Mouse (Mus musculus) forebrain, embryonic 14.5 days (tissue): ENCODE results near the gene Arfip1. TPM values are rescaled to one million over a fixed set of nuclear protein-coding genes. Genes with fewer than 3 reads are reported as not detected.

Source experiments
- ATAC-seq: fragments of 200-750 bp; cut with Nextera tagmentation; 2 replicates; pipeline ENCODE4 v1.8.0; 2017; ENCODE audit warnings: mild to moderate bottlenecking, moderate library complexity
- DNase-seq: peaks from one replicate; pipeline ENCODE4 v3.0.0-alpha.2; 2015; ENCODE audit warnings: low spot score
- H3K27ac ChIP-seq: fragments of 300-500 bp; sonication (generic); 2 replicates; pipeline ENCODE4 v1.5.1; 2014; ENCODE audit warnings: low read depth, mild to moderate bottlenecking, control low read depth, low read length, moderate library complexity
- H3K27me3 ChIP-seq: fragments of 300-500 bp; sonication (generic); replicated peaks from 2 replicates; pipeline ENCODE4 v1.6.1; 2014; ENCODE audit warnings: low read length, control low read depth, mixed read lengths; ENCODE audit not compliant: control insufficient read depth, insufficient read depth
- H3K36me3 ChIP-seq: fragments of 300-500 bp; sonication (generic); 2 replicates; pipeline ENCODE4 v1.6.1; 2014; ENCODE audit warnings: low read length, control low read depth; ENCODE audit not compliant: control insufficient read depth, insufficient read depth
- H3K4me1 ChIP-seq: fragments of 300-500 bp; sonication (generic); 2 replicates; pipeline ENCODE4 v1.6.1; 2014; ENCODE audit warnings: antibody characterized with exemption, low read length, control low read depth; ENCODE audit not compliant: control insufficient read depth, insufficient read depth
- H3K4me2 ChIP-seq: fragments of 300-500 bp; sonication (generic); 2 replicates; pipeline ENCODE4 v1.6.1; 2014; ENCODE audit warnings: mild to moderate bottlenecking, control low read depth, low read length
- H3K4me3 ChIP-seq: fragments of 300-500 bp; sonication (generic); 2 replicates; pipeline ENCODE4 v1.5.1; 2014; ENCODE audit warnings: low read depth, low read length, control low read depth
- H3K9ac ChIP-seq: fragments of 300-500 bp; sonication (generic); 2 replicates; pipeline ENCODE4 v1.6.1; 2014; ENCODE audit warnings: mild to moderate bottlenecking, low read length, control low read depth, moderate library complexity
- H3K9me3 ChIP-seq: fragments of 300-500 bp; sonication (generic); replicated peaks from 2 replicates; pipeline ENCODE4 v1.6.1; 2016; ENCODE audit warnings: low read length, control low read depth, mixed read lengths; ENCODE audit not compliant: control insufficient read depth
- WGBS: fragments of 180-500 bp; shearing (Covaris S2); extraction: QIAGEN DNeasy Blood & Tissue Kit; methylation state at CpG from one replicate; pipeline ENCODE4 v1.1.7; 2014; 5-methylcytosine and 5-hydroxymethylcytosine counted together
- polyA plus RNA-seq: library from polyadenylated mRNA; unstranded; fragments of >200 nt; fragmentation: Nextera tagmentation; extraction: Ambion mirVana; gene quantifications from 2 replicates; pipeline ENCODE4 v1.2.1, GENCODE M21; 2014

Arfip1 gene
- polyA plus RNA-seq, 1 experiment from 2014 or later = 24.2 TPM

DNA sequence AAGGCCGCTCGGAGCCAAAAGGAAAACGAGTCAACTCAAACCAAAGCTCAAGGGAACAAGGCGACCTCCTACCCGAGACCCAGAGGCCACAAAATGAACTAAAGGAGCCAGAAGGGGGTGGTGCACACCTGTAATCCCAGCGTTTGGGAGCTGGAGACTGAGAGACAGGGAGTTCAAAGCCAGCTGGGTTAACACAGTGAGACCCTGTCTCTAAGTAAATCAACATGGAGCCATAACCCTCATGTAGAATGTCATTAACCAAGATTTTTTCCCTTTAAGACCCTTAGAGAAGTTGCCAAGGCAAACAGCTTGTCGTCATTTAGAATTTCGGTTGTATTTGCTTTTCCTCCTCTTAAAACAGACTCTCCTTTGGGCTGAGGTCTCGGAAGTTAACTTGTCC lies 133.4 kb downstream of the Arfip1 start:
- WGBS = 86% methylated on average over 9 of the region's 9 CpGs
- Histone ChIP-seq H3K27ac (no peak overlapping the region), H3K4me2 (no peak overlapping the region), H3K36me3 (no peaks in the 10 kb centered on the region), H3K27me3 (no peaks in the 10 kb centered on the region), H3K9ac (no peak overlapping the region), H3K4me3 (no peak overlapping the region), H3K4me1 (no peaks in the 10 kb centered on the region), H3K9me3 (no peaks in the 10 kb centered on the region)
- DNase-seq (no peak), ATAC-seq (no peak)

GRCm38 (mm10) chr3:84447803-84448202 lies 134.6 kb downstream of the Arfip1 start:
- no peak for ATAC-seq
- Histone ChIP-seq H3K9me3 (no peaks in the 10 kb centered on the region), H3K9ac (no peak overlapping the region), H3K4me2 (no peak overlapping the region), H3K4me3 (no peak overlapping the region), H3K27me3 (no peaks in the 10 kb centered on the region), H3K36me3 (no peaks in the 10 kb centered on the region), H3K4me1 (no peaks in the 10 kb centered on the region), H3K27ac (no peak overlapping the region)
- WGBS = 62% methylated on average over 5 of the region's 5 CpGs
- no peak for DNase-seq

Other genes starting within 250 kb of the Arfip1 start
- 1.3 and 2.8 TPM in 2 replicates for gene Fhdc1, start 102.2 kb downstream of the Arfip1 start, polyA plus RNA-seq
- gene Tigd4, start 10.9 kb upstream of the Arfip1 start, polyA plus RNA-seq = not detected in 2 replicates
- gene Tmem154, start 83.6 kb upstream of the Arfip1 start, polyA plus RNA-seq = 0.95 and 0.96 TPM in 2 replicates
- 27.9 and 31.4 TPM in 2 replicates for gene Fbxw7, start 232.6 kb upstream of the Arfip1 start, polyA plus RNA-seq